Mouse (Mus musculus) MEL (cell line): ENCODE results near the gene Tmem39b. TPM values are rescaled to one million over a fixed set of nuclear protein-coding genes. Genes with fewer than 3 reads are reported as not detected.

ENCODE experiments used
- DNase-seq: peaks from one replicate; pipeline ENCODE4 v3.0.0; 2011; ENCODE audit warnings: low read depth, low spot score
- H3K27ac ChIP-seq: 2 replicates; pipeline ENCODE4 v1.5.1; 2012; ENCODE audit warnings: low read depth, mild to moderate bottlenecking, control low read depth, low read length, moderate library complexity; ENCODE audit not compliant: control insufficient read depth
- H3K27me3 ChIP-seq, 2 experiments: fragments of 150-350 bp in 1 of 2; sonication (generic) in 1 of 2; 2 replicates each; pipeline ENCODE4 v1.6.1; 2012; ENCODE audit warnings: low read length in 2 of 2, mild to moderate bottlenecking in 2 of 2, improper control_type of control experiment in 1 of 2, moderate library complexity in 1 of 2; ENCODE audit not compliant: insufficient read depth in 2 of 2, control insufficient read depth in 1 of 2
- H3K36me3 ChIP-seq, 2 experiments: 2 replicates each; pipeline ENCODE4 v1.6.1; 2012 to 2014; ENCODE audit warnings: low read length in 2 of 2, improper control_type of control experiment in 1 of 2, inconsistent platforms in 1 of 2, mild to moderate bottlenecking in 1 of 2; ENCODE audit not compliant: insufficient read depth in 2 of 2, control insufficient read depth in 1 of 2
- H3K4me1 ChIP-seq, 2 experiments: fragments of 150-350 bp in 1 of 2; sonication (generic) in 1 of 2; 2 replicates each; pipeline ENCODE4 v1.6.1; 2012; ENCODE audit warnings: low read length in 2 of 2, improper control_type of control experiment in 1 of 2, mild to moderate bottlenecking in 1 of 2; ENCODE audit not compliant: insufficient read depth in 2 of 2, control insufficient read depth in 1 of 2
- H3K4me3 ChIP-seq, 2 experiments: fragments of 150-350 bp in 1 of 2; sonication (generic) in 1 of 2; 2 replicates each; pipeline ENCODE4 v1.5.1; 2012; ENCODE audit warnings: low read depth in 2 of 2, low read length in 2 of 2, mild to moderate bottlenecking in 2 of 2, moderate library complexity in 2 of 2, control low read depth in 1 of 2, improper control_type of control experiment in 1 of 2; ENCODE audit not compliant: control insufficient read depth in 1 of 2, insufficient read depth in 1 of 2
- H3K79me2 ChIP-seq: 2 replicates; pipeline ENCODE4 v1.6.1; 2012; ENCODE audit warnings: mild to moderate bottlenecking, low read length, moderate library complexity; ENCODE audit not compliant: control insufficient read depth, poor library complexity, insufficient read depth
- H3K9ac ChIP-seq: 2 replicates; pipeline ENCODE4 v1.6.1; 2012; ENCODE audit warnings: low read depth, mild to moderate bottlenecking, control low read depth, low read length, moderate library complexity; ENCODE audit not compliant: control insufficient read depth, poor library complexity, severe bottlenecking
- H3K9me3 ChIP-seq: fragments of 150-350 bp; sonication (generic); replicated peaks from 2 replicates; pipeline ENCODE4 v1.6.1; 2012; ENCODE audit warnings: mild to moderate bottlenecking, low read length, improper control_type of control experiment, moderate library complexity; ENCODE audit not compliant: insufficient read depth
- BHLHE40 ChIP-seq: IDR thresholded peaks from 2 replicates; pipeline ENCODE4 v1.6.1; 2012; ENCODE audit warnings: low read depth, mild to moderate bottlenecking, inconsistent platforms, low read length, improper control_type of control experiment, borderline replicate concordance
- CHD1 ChIP-seq: IDR thresholded peaks from 2 replicates; pipeline ENCODE4 v1.6.1; 2012; ENCODE audit warnings: low read depth, mild to moderate bottlenecking, inconsistent platforms, low read length, improper control_type of control experiment
- E2F4 ChIP-seq: IDR thresholded peaks from 2 replicates; pipeline ENCODE4 v1.6.1; 2011; ENCODE audit warnings: low read depth, low read length, improper control_type of control experiment, borderline replicate concordance
- EP300 ChIP-seq, 2 experiments: IDR thresholded peaks; 2 replicates each; pipeline ENCODE4 v1.6.1; 2011; ENCODE audit warnings: improper control_type of control experiment in 2 of 2, low read length in 2 of 2, low read depth in 1 of 2, mild to moderate bottlenecking in 1 of 2
- ETS1 ChIP-seq: IDR thresholded peaks from 2 replicates; pipeline ENCODE4 v1.6.1; 2012; ENCODE audit warnings: low read depth, mild to moderate bottlenecking, inconsistent platforms, low read length, improper control_type of control experiment, moderate library complexity
- GATA1 ChIP-seq: IDR thresholded peaks from 2 replicates; pipeline ENCODE4 v1.6.1; 2011; ENCODE audit warnings: low read depth, low read length, improper control_type of control experiment
- JUND ChIP-seq: IDR thresholded peaks from 2 replicates; pipeline ENCODE4 v1.6.1; 2011; ENCODE audit warnings: low read depth, mild to moderate bottlenecking, improper control_type of control experiment, low read length
- KAT2A ChIP-seq: conservative IDR thresholded peaks from 2 replicates; pipeline ENCODE4 v1.6.1; 2012; ENCODE audit warnings: low read depth, low read length, improper control_type of control experiment, inconsistent platforms
- MAFK ChIP-seq: IDR thresholded peaks from 2 replicates; pipeline ENCODE4 v1.6.1; 2011; ENCODE audit warnings: low read depth, mild to moderate bottlenecking, low read length, improper control_type of control experiment, borderline replicate concordance
- MAZ ChIP-seq: IDR thresholded peaks from 2 replicates; pipeline ENCODE4 v1.6.1; 2012; ENCODE audit warnings: low read depth, mild to moderate bottlenecking, inconsistent platforms, low read length, improper control_type of control experiment
- MEF2A ChIP-seq: IDR thresholded peaks from 2 replicates; pipeline ENCODE4 v1.6.1; 2014; ENCODE audit warnings: low read depth, mild to moderate bottlenecking, inconsistent platforms, low read length, improper control_type of control experiment; ENCODE audit not compliant: poor library complexity, insufficient replicate concordance, severe bottlenecking; ENCODE audit errors: extremely low read depth
- MYC ChIP-seq: IDR thresholded peaks from 2 replicates; pipeline ENCODE4 v1.6.1; 2011; ENCODE audit warnings: low read depth, mild to moderate bottlenecking, low read length, improper control_type of control experiment, moderate library complexity
- NELFE ChIP-seq: IDR thresholded peaks from 2 replicates; pipeline ENCODE4 v1.6.1; 2011; ENCODE audit warnings: low read depth, low read length, improper control_type of control experiment
- NRF1 ChIP-seq: IDR thresholded peaks from 2 replicates; pipeline ENCODE4 v1.6.1; 2014; ENCODE audit warnings: low read depth, mild to moderate bottlenecking, inconsistent platforms, low read length, improper control_type of control experiment, moderate library complexity; ENCODE audit not compliant: poor library complexity, insufficient read depth, severe bottlenecking
- POLR2A ChIP-seq, 2 experiments: IDR thresholded peaks; 2 replicates each; pipeline ENCODE4 v1.6.1; 2011 to 2012; ENCODE audit warnings: low read length in 2 of 2, mild to moderate bottlenecking in 2 of 2, control low read depth in 1 of 2, improper control_type of control experiment in 1 of 2, low read depth in 1 of 2, moderate library complexity in 1 of 2; ENCODE audit not compliant: control insufficient read depth in 1 of 2, insufficient read depth in 1 of 2, poor library complexity in 1 of 2
- POLR2AphosphoS5 ChIP-seq: IDR thresholded peaks from 2 replicates; pipeline ENCODE4 v1.6.1; 2012; ENCODE audit warnings: low read depth, borderline replicate concordance, mild to moderate bottlenecking, inconsistent platforms, low read length, moderate library complexity, mixed read lengths
- RCOR1 ChIP-seq: IDR thresholded peaks from 2 replicates; pipeline ENCODE4 v1.6.1; 2012; ENCODE audit warnings: low read depth, mild to moderate bottlenecking, inconsistent platforms, low read length, improper control_type of control experiment
- SMC3 ChIP-seq: IDR thresholded peaks from 2 replicates; pipeline ENCODE4 v1.6.1; 2011; ENCODE audit warnings: low read depth, low read length, improper control_type of control experiment
- TBP ChIP-seq: IDR thresholded peaks from 2 replicates; pipeline ENCODE4 v1.8.0; 2011; ENCODE audit warnings: low read depth, low read length, improper control_type of control experiment
- ZC3H11A ChIP-seq: IDR thresholded peaks from 2 replicates; pipeline ENCODE4 v1.6.1; 2012; ENCODE audit warnings: low read depth, mild to moderate bottlenecking, inconsistent platforms, low read length, improper control_type of control experiment
- ZKSCAN1 ChIP-seq: IDR thresholded peaks from 2 replicates; pipeline ENCODE4 v1.6.1; 2012; ENCODE audit warnings: low read depth, mild to moderate bottlenecking, inconsistent platforms, low read length, improper control_type of control experiment, moderate library complexity
- ZMIZ1 ChIP-seq: IDR thresholded peaks from 2 replicates; pipeline ENCODE4 v1.6.1; 2012; ENCODE audit warnings: low read depth, mild to moderate bottlenecking, inconsistent platforms, low read length, improper control_type of control experiment, moderate library complexity
- ZNF384 ChIP-seq: IDR thresholded peaks from 2 replicates; pipeline ENCODE4 v1.6.1; 2012; ENCODE audit warnings: low read depth, mild to moderate bottlenecking, inconsistent platforms, low read length, improper control_type of control experiment
- polyA plus RNA-seq, 2 experiments: library from polyadenylated mRNA; stranded (reverse) in 1 of 2; unstranded in 1 of 2; fragments of >175 nt in 1 of 2; fragments of >200 nt in 1 of 2; gene quantifications; 2 replicates each; pipeline versions ENCODE4 v1.2.1 to v1.2.4; 2012; ENCODE audit warnings: low replicate concordance in 2 of 2, low read depth in 1 of 2; ENCODE audit not compliant: insufficient read length in 2 of 2, insufficient read depth in 1 of 2, missing spikeins in 1 of 2
- total RNA-seq: library from RNA; depleted of rRNA; stranded (reverse); fragments of 300-350 nt; gene quantifications from 2 replicates; pipeline ENCODE4 v1.2.3, GENCODE M21; 2012

The Tmem39b gene
- total and polyA plus RNA-seq, 3 experiments: 12.2 to 81.0 (median 55.2) TPM

DNA sequence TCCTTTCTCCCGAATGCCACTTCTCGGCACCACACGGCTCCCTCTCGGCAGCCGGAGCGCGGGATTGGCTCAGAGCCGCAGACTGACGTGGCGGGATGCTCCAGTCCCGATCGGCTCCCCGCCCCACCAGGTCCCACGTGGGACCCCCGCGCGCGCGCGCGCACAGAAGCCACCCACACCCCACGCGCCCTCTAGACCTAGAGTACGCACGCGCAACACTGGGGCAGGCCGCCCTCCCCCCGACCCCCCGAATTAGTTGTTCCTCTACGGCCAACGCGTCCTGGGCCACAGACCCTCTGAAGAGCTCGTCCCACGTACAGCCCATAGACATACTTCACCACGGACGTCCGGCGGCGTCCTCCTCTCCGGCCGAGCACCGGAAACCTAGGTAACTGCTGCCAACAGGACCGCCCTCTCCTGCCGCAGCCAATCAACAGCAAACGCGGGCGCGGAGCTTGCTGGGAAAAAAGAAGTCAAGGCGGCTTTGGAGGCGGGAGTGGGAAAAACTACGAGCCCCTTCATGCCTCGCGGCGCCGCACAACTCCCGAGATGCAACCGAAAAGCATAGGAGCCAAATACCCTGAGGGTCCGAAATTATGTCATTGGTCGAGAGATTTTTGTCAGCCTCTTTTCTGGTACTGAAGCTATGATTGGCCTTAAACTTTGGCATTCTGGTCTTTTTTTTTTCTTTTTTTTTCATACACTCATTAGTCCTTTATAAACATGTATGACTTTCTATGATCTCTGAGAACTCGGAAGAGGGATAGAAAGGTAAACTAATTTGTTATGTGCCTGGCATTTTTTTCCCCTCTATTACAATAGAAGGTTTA is 55.8 kb downstream of the Tmem39b start, which contains the start of gene Txlna (continued):
- TF ChIP-seq E2F4 (peak; percentile 70; the same call in 1 of the 2 replicates), ZC3H11A (no peak), KAT2A (peak; percentile 87), NRF1 (peak; percentile 83)

DNA sequence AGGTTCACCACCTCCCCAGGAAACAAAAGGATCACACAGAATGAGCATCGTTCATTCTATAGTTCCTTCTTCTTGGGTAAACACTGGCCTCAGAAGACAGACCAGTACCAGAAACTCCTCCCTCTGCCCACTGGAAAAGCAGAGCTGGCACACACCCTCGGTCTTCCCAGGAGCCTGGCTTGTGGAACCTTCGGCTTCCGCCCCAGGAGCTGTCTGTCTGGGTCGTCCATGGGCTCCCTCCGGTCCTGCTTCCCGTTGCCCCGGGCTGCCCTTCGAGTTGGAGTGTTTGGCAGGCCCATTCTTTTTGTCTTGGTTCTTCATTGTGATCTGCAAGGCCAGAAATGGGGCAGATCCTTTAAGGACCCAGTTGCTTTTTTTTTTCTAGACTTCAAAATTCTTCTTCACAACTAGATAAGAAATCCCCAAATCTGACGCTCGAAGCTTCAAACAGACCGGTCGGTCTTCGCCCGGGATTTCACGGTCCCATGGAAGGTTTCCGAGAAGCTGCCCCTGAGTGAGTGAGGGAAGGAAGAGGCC is 56.5 kb downstream of the Tmem39b start:
- Histone ChIP-seq H3K4me1 (peaks cover 0 to 20% of the 10 kb centered on the region in 2 experiments; a peak in 2 of 4 replicates), H3K27ac (peak overlapping the region; percentile 72)
- no peak for DNase-seq

DNA sequence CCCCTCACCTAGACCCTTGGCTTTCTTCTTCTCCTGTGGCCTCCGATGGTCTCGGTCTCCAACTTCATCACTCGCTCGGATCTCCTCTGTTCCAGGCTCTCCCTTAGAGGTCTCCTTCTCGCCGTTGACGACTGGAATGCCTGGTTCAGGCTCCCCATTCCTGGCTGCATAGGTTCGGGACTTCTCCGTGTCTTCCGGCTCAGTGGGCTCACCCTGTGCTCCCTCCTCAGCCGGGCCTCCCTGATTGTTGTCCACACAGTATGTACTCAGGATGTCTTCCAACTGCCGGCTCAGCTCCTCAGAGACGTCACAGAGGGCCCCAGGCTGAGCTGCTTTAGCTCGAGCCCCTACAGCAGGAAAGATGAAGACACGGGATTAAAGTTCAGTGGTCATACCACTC is 57.4 kb downstream of the Tmem39b start:
- H3K36me3 ChIP-seq: peaks cover 8 to 17% of the 10 kb centered on the region in 2 experiments
- H3K4me1 ChIP-seq: peaks cover 2 to 23% of the 10 kb centered on the region in 2 experiments; a peak in 3 of 4 replicates
- H3K9me3 ChIP-seq: no peaks in the 10 kb centered on the region
- no peak for DNase-seq
- H3K79me2 ChIP-seq: peaks cover 20% of the 10 kb centered on the region
- H3K4me3 ChIP-seq: peak overlapping the region in 1 of 2 experiments; percentile 91; a peak in 1 of 4 replicates
- TF ChIP-seq GATA1 (no peak), ZC3H11A (no peak), BHLHE40 (no peak), MAZ (no peak), RCOR1 (no peak), TBP (no peak), JUND (no peak), NRF1 (no peak), POLR2A (IDR thresholded peaks at IDR 0.05; ENCODE audit: control insufficient read depth in 1 of 2, insufficient read depth in 1 of 2, low read depth in 1 of 2, low read length in 2 of 2, poor library complexity in 1 of 2) (no peak), ETS1 (no peak), POLR2AphosphoS5 (no peak), CHD1 (no peak), KAT2A (no peak), SMC3 (no peak), ZKSCAN1 (no peak), MYC (no peak), MEF2A (no peak)
- H3K27ac ChIP-seq: no peak overlapping the region
- H3K9ac ChIP-seq: peak overlapping the region; percentile 98
- no peaks in the 10 kb centered on the region for H3K27me3 ChIP-seq

More for the DNA sequence above, 56.5 kb downstream of the Tmem39b start:
- Histone ChIP-seq H3K79me2 (peaks cover 20% of the 10 kb centered on the region), H3K4me3 (peak overlapping the region; percentile 73 to 91), H3K27me3 (no peaks in the 10 kb centered on the region), H3K9me3 (no peaks in the 10 kb centered on the region), H3K9ac (peak overlapping the region; percentile 98), H3K36me3 (peaks cover 6 to 11% of the 10 kb centered on the region in 2 experiments; a peak in 3 of 4 replicates)
- TF ChIP-seq MAFK: no peak
- 0 out of 2 replicates have a peak, but pooled peaks have one; percentile 57 for TF ChIP-seq TBP
- peak; percentile 55 for TF ChIP-seq ZNF384
- 0 out of 2 replicates have a peak, but pooled peaks have one; percentile 6 for TF ChIP-seq RCOR1
- TF ChIP-seq EP300 (IDR thresholded peaks at IDR 0.05; ENCODE audit: low read depth in 1 of 2, low read length in 2 of 2): no peak
- TF ChIP-seq NELFE: peak; percentile 75; the same call in 1 of the 2 replicates
- TF ChIP-seq ZMIZ1: no peak
- no peak for TF ChIP-seq ETS1
- TF ChIP-seq POLR2AphosphoS5: no peak
